Mouse (Mus musculus): Measurements from ENCODE around the gene Minpp1.

Minpp1 gene

GRCm38 (mm10) chr19:32489166-32489895, 3.8 kb downstream of the Minpp1 start:
- no peak for DNase-seq (ENCODE audit: low spot score in 2 of 2)

- no peak for DNase-seq (ENCODE audit: low spot score in 2 of 2)
These were observed 5.4 kb downstream of the Minpp1 start for GRCm38 (mm10) chr19:32490976-32491375.

- DNase-seq (ENCODE audit: low spot score in 2 of 2): no peak
These were observed 6.8 kb downstream of the Minpp1 start for GRCm38 (mm10) chr19:32492339-32492738.

- DNase-seq (ENCODE audit: low spot score in 2 of 2): no peak
These were observed 7.4 kb downstream of the Minpp1 start for GRCm38 (mm10) chr19:32492981-32493380.

- DNase-seq (ENCODE audit: low spot score in 2 of 2): no peak
These were observed 7.9 kb downstream of the Minpp1 start for GRCm38 (mm10) chr19:32493471-32493870.

- no peak for DNase-seq (ENCODE audit: low spot score in 2 of 2)
These were observed 9.0 kb downstream of the Minpp1 start for GRCm38 (mm10) chr19:32494611-32495010.

- no peak for DNase-seq (ENCODE audit: low spot score in 2 of 2)
These were observed 9.5 kb downstream of the Minpp1 start for GRCm38 (mm10) chr19:32495034-32495433.

- DNase-seq (ENCODE audit: low spot score in 2 of 2): no peak
These were observed 11.8 kb downstream of the Minpp1 start for GRCm38 (mm10) chr19:32497411-32497810.

GRCm38 (mm10) chr19:32498002-32498401, 12.4 kb downstream of the Minpp1 start:
- no peak for DNase-seq (ENCODE audit: low spot score in 2 of 2)

- DNase-seq (ENCODE audit: low spot score in 2 of 2): no peak
These were observed 15.8 kb downstream of the Minpp1 start for GRCm38 (mm10) chr19:32501414-32501813.

GRCm38 (mm10) chr19:32506081-32506480, 20.5 kb downstream of the Minpp1 start:
- no peak for DNase-seq (ENCODE audit: low spot score in 2 of 2)

- no peak for DNase-seq (ENCODE audit: low spot score in 2 of 2)
These were observed 20.9 kb downstream of the Minpp1 start for GRCm38 (mm10) chr19:32506514-32506913.

GRCm38 (mm10) chr19:32507100-32507499, 21.5 kb downstream of the Minpp1 start:
- no peak for DNase-seq (ENCODE audit: low spot score in 2 of 2)

- DNase-seq (ENCODE audit: low spot score in 2 of 2): no peak
These were observed 22.0 kb downstream of the Minpp1 start for GRCm38 (mm10) chr19:32507526-32507925.

GRCm38 (mm10) chr19:32510267-32510666, 24.7 kb downstream of the Minpp1 start:
- DNase-seq (ENCODE audit: low spot score in 2 of 2): no peak

GRCm38 (mm10) chr19:32510962-32511361, 25.4 kb downstream of the Minpp1 start:
- DNase-seq (ENCODE audit: low spot score in 2 of 2): peak in 1 of 2 experiments; percentile 30

- no peak for DNase-seq (ENCODE audit: low spot score in 2 of 2)
These were observed 26.9 kb downstream of the Minpp1 start for GRCm38 (mm10) chr19:32512518-32512917.

GRCm38 (mm10) chr19:32516575-32516974, 31.0 kb downstream of the Minpp1 start:
- no peak for DNase-seq (ENCODE audit: low spot score in 2 of 2)

GRCm38 (mm10) chr19:32521446-32521845, 35.9 kb downstream of the Minpp1 start:
- no peak for DNase-seq (ENCODE audit: low spot score in 2 of 2)

GRCm38 (mm10) chr19:32522247-32522646, 36.7 kb downstream of the Minpp1 start:
- DNase-seq (ENCODE audit: low spot score in 2 of 2): no peak

GRCm38 (mm10) chr19:32522753-32523307, 37.3 kb downstream of the Minpp1 start:
- DNase-seq (ENCODE audit: low spot score in 2 of 2): no peak

- no peak for DNase-seq (ENCODE audit: low spot score in 2 of 2)
These were observed 38.4 kb downstream of the Minpp1 start for GRCm38 (mm10) chr19:32523769-32524515.

- no peak for DNase-seq (ENCODE audit: low spot score in 2 of 2)
These were observed 38.9 kb downstream of the Minpp1 start for GRCm38 (mm10) chr19:32524516-32524860.
